Mouse (Mus musculus) frontal cortex, postnatal 10 days (tissue): Measurements from ENCODE around the gene Clhc1.

Experiments
- DNase-seq, 2 experiments: peaks; one replicate each; pipeline ENCODE4 v3.0.0; 2022; ENCODE audit warnings: low spot score in 2 of 2, mixed read lengths in 1 of 2

The Clhc1 gene

DNA sequence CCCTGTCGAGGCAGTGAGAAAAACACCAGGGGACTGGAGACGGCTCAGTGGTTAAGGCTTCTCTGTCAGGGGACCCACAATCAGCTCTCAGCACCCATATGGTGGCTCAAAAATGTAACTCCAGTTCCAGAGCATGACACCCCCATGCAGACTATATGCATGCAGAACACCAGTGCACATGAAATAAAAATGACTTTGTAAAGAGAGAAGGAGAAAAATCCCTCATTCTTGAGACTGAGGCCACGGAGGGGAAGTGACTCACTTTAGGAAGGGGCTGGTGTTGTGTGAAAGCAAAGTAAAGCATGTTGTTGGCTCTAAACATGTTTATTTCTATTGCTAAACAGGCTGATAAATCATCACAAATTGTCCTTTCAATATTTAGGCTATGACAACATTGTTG, 13.2 kb downstream of the Clhc1 start:
- DNase-seq = no peak

DNA sequence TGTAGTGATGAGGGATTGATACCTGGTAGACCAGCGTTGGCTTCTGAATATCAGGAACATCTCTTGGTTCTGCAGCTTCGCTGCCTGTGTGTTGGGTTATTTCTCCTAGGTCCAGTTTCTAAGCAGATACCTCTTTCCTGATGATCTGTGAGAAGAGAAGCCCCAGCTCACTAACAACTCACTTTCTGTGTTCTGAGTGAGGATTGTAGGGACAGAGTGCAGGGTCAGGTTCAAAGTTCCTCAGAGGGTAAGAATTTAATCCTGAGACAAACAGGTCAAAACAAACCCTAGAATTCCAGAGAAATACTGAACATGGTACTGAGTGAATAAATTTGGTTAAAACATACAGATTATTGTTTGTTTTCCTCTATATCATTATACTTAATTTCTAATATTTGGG, 15.7 kb downstream of the Clhc1 start:
- no peak for DNase-seq

- no peak for DNase-seq
Measured at GRCm38 (mm10) chr11:29571536-29571935, 23.8 kb downstream of the Clhc1 start.

- no peak for DNase-seq
Measured at GRCm38 (mm10) chr11:29572656-29573055, 24.9 kb downstream of the Clhc1 start.

DNA sequence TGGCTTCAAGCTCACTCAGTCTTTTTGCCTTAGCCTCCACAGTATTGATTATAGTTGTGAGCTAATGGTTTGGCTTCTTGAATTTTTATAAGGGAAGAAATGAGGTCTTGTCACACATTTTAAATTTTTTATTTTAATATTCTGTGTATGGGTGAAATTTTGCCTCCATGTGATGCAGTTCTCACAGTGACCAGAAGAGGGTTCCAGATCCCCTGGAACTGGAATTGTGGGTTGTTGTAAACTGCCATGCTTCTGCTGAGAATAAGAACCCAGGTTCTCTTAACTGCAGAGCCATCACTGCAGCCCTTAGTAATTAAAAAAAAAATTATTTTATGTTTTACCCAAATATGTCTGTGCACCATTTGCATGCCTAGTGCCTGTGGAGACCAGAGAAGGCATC, 31.9 kb downstream of the Clhc1 start:
- DNase-seq = no peak

DNA sequence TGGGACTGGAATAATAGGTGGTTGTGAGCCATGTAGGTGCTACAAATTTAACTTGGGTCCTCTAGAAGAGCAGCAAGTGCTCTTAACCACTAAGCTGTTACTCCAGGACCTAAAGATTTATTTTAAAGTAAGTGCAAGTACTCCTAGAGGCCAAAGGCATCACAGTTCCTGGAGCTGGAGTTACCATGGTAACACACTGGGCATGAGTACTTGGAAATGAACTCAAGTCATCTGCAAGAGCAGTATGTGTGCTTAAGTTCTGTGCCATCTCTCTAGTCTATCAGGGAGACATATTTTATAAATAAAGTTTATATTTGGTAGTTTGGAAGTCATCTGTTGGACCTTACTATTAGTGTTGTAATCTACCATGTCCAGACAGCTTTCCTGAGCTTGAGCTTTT, 47.5 kb downstream of the Clhc1 start:
- DNase-seq = no peak

GRCm38 (mm10) chr11:29597159-29597558, 49.4 kb downstream of the Clhc1 start:
- DNase-seq = no peak

DNA sequence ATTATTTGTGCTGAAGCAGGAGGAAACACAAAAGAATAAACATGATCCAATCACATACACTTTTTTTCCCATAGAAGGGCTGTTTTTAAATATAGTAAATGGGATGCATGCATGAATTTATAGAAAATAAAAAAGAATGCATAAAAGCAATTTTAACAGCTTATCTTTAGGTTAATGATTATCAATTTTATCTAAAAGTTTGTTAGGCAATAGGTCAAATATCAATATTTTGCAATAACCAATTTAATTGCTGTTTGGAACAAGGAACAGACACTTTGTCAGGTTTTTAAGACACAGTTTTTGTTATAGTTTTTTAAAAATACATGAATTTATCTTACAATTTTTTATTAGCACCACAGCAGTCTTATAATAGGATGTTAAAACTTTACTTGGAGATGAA, 51.2 kb downstream of the Clhc1 start:
- DNase-seq = no peak

DNA sequence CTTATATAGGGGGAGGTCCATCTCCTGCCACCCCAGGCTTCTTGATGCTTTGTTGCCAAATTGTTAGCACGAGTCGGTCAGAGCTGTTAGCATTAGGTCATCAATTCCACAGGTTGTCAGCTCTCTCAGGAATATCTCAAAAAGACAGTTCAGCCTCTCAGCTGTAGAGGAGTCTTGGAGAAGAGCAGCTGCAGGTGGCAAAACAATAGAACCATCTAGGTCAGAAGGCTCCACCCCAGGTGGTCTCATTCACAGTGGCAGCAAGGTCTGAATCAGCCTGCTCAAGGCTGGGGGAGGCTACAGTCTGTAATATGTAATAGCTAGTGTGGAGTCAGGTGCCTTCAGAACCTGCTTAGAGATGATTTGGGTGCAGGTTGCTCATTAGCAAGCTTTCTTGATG, 55.8 kb downstream of the Clhc1 start:
- DNase-seq = no peak

GRCm38 (mm10) chr11:29607465-29607990, 59.8 kb downstream of the Clhc1 start:
- no peak for DNase-seq

DNA sequence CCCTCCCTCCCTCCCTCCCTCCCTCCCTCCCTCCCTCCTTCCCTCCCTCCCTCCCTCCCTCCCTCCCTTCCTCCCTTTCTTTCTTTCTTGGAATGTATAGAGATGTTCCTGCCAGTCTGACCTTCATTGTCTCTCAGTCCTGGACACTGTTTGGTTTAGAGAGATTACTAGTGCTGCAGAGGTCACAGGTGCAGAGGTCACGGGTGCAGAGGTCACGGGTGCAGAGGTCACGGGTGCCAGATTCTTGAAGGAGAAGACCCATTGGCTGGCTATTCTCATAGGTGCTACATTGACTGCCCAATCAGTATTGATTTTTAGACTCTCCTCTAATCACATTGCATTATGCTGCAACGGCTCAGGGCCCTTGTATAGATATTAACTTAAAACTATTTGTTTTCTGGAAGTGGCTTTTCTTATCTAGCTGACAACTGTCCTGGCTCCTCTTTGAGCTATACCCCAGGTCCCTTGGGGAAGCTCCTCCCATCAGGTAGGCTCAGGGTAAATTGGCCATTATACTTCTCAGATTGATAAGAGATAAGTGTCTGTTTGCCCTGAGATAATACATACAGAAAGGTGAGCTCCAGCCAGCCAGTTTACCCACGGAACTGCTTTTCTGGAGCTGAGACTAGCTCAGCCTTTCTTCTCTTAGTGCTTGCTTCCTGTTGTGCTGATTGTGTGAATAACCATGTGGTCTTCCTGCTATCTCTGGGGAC, 62.2 kb downstream of the Clhc1 start:
- no peak for DNase-seq

DNA sequence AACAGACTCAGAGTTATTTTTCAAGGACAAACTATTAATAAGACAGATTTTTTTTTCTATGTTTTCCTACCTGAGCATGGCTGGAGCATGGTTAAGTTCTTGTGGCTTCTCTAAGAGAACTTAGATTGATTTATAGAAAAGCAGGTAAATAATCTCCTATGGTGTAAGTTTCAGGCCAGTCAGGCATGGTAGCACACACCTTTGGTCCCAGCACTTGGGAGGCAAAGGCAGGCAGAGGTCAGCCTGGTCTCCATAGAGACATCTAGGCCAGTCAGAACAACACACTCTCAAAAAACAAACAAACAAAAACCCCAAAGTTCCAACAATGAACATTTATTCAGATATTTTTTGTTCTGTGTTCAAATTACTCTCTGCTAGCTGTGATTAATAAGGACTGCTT, 64.3 kb downstream of the Clhc1 start:
- DNase-seq = no peak

DNA sequence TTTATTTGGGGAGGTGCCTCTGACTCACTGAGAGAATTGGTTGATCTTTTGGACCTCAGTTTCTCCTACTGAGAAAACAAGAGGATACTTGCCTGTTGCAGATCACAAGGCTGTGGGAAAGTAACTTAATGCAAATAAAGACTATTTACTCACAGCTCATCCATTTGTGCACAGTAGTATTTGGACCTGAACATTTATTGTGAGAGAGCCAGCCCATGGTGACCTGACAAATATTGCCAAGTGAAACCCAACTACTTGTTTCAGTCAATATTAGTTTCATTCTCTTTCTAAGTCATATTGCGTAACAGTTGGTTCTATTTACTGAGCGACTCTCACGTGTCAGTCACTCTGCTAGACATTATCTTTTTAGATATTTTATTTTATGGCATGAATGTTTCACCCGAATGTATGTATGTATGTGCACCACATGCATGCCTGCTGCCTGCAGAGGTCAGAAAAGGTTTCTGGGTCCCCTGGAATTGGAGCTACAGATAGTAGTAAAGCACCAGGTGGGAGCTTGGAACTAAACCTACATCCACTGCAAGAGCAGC, 65.5 kb downstream of the Clhc1 start:
- DNase-seq = no peak

- no peak for DNase-seq
Measured at GRCm38 (mm10) chr11:29614217-29614924, 66.6 kb downstream of the Clhc1 start.

DNA sequence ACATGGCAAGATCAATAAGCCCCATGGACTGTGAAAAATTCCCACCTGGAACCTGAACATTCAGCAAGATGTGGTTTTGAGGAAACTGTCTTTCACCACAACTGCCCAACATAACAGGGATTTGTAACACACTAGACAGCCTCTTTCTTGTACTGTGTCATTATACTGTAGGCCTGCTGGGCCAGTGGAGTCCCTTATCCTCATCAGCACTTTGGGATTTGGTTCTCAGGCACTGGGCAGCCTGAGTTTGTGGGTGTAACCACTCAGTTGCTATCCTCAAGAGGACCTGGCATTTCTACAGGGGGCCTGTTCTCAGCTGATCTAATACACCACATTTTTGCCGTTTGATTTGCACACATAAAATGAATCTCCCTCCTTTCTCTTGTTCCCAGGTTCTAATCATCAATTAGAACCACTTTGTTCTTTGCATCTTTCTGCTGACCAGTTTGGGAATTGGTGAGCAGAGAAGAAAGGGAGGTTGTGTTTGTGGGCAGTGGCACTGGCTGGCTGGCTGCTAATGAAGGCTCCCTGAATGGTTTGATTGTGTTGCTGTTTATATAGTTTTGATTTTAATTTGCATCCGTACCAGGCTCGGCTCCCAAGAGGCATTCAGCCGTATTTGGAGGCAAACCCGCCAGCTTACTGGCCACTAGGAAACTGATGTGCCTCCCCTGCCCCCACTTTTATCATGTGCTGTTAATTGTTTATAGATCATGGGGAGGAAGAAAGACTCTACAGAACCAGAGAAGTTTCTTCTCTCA, 74.5 kb downstream of the Clhc1 start:
- peak; percentile 10 to 11 for DNase-seq

DNA sequence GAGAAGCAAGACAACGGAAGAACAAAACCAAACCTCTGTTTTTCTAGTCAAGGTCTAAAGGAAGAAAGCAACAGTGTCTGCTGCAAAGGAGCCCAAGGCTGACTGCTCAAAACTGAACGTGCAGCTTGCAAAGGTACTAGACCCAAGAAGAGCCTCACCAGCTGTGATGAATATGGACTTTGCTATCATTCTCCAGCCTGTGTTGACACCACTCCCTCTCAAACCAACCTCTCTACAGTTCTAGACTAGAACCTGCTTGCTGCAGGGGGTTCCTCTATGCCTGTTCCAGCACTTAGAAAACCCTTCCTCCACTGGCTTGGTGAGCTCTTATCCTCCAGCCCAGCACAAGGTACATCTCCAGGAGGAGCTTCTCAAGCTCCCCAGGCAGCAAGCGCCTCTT, 75.6 kb downstream of the Clhc1 start:
- DNase-seq = no peak

DNA sequence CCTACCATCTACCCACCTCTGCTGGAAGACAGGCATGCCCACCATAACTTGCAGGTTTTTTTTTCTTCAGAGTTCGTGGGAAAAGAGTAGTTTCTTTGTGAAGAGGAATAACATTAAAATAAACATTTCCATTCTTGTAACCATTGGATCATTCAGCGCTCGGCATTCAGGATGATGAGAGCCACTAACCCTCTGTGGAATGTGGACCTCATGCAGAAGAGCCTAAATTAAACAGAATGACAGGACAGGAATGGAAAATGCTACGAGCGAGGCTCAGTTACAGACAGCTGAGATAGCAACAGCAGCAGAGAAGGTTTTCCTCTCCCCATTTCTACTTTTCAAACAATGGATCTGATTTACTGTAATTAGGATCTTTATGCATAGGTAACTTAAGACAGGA, 78.8 kb downstream of the Clhc1 start:
- no peak for DNase-seq

DNA sequence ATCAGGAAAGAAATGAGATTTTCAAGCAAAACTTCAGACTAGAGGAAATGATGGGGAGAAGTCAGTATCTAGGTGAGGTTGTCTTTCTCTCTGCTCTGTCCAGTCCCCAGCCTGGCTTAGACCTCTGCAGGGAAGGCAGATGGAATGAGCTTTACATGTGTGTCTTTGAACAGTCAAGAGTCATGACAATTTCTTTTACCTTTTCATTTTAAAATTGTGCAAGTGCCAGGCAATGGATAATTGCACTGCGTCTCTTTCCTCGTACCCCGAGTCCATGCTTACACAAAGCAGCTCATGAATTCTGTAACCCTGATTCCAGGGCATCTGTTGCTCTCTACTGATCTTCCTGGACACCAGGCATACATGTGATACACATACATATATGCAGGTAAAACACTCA, 80.0 kb downstream of the Clhc1 start:
- no peak for DNase-seq
